Mouse (Mus musculus) leukemia stem cell, adult 10-12 weeks (primary cell): Measurements from ENCODE around the gene Cyp2c65. TPM values are rescaled to one million over a fixed set of nuclear protein-coding genes. Genes with fewer than 3 reads are reported as not detected.

Source experiments
- polyA plus RNA-seq: library from polyadenylated mRNA; stranded (reverse); fragments of >175 nt; gene quantifications from 2 replicates; pipeline ENCODE4 v1.2.3, GENCODE M21; 2012; ENCODE audit warnings: low replicate concordance

The Cyp2c65 gene
- not detected in 2 replicates for polyA plus RNA-seq

DNA sequence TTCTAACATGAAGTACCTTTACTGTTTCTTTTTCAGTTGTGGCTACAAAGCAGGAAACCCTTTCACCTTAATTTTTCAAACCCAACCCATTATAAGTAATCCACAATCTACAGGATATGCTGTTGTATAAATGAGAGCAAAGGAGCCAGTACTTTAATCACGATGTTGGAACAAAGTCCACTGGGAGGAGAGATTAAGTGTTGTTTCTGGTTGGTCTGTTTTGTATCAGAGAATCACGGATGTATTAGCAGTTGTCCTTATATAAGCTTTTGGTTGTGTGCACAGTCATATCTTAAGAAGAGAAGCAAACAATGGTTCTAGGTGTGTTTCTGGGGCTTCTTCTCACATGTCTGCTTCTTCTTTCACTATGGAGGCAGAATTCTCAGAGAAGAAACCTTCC, at the start of gene Cyp2c65:
Gene Cyp2c65, plus strand, starts transcription at position 297 of the 400 bp plus-strand sequence.

DNA sequence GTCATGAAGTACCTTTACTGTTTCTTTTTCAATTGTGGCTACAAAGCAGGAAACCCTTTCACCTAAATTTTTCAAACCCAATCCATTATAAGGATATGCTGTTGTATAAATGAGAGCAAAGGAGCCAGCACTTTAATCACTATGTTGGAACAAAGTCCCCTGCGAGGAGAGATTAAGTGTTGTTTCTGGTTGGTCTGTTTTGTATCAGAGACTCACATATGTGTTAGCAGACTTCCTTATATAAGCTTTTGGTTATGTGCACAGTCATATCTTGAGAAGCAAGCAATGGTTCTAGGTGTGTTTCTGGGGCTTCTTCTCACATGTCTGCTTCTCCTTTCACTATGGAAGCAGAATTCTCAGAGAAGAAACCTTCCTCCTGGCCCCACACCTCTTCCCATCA, 52.8 kb downstream of the Cyp2c65 start, which contains the start of gene Cyp2c66:
Gene Cyp2c66, plus strand, starts transcription at position 255 of the 400 bp plus-strand sequence.

Other genes starting within 250 kb of the Cyp2c65 start
- 0.42 and 1.6 TPM in 2 replicates for gene Noc3l, start 241.8 kb upstream of the Cyp2c65 start, polyA plus RNA-seq
- 4.5 and 4.6 TPM in 2 replicates for gene Tbc1d12, start 224.4 kb upstream of the Cyp2c65 start, polyA plus RNA-seq
- 1.1 and 38.3 TPM in 2 replicates for gene Hells, start 130.1 kb upstream of the Cyp2c65 start, polyA plus RNA-seq
- gene Cyp2c55, start 54.0 kb upstream of the Cyp2c65 start, polyA plus RNA-seq, result not detected in 2 replicates
- not detected in 2 replicates for gene Cyp2c66, start 52.9 kb downstream of the Cyp2c65 start, polyA plus RNA-seq
- not detected in 2 replicates for gene Cyp2c29, start 208.4 kb downstream of the Cyp2c65 start, polyA plus RNA-seq